Mouse (Mus musculus) liver, embryonic 14.5 days (tissue): ENCODE data around the gene Actb. TPM values are rescaled to one million over a fixed set of nuclear protein-coding genes. Genes with fewer than 3 reads are reported as not detected.

Experiments used
- ATAC-seq: fragments of 200-750 bp; cut with Nextera tagmentation; 2 replicates; pipeline ENCODE4 v1.8.0; 2017; ENCODE audit warnings: moderate number of reproducible peaks, mild to moderate bottlenecking, moderate library complexity; ENCODE audit not compliant: insufficient read depth
- DNase-seq, 3 experiments: peaks; one replicate each; pipeline ENCODE4 v3.0.0-alpha.2; 2012 to 2013; ENCODE audit warnings: low read depth in 3 of 3, low spot score in 3 of 3
- H3K27ac ChIP-seq: fragments of 300-500 bp; sonication (generic); 2 replicates; pipeline ENCODE4 v1.5.1; 2014; ENCODE audit warnings: moderate library complexity, mild to moderate bottlenecking, control low read depth, inconsistent platforms
- H3K27me3 ChIP-seq: fragments of 300-500 bp; sonication (generic); 2 replicates; pipeline ENCODE4 v1.6.1; 2014; ENCODE audit warnings: mild to moderate bottlenecking, low read length, moderate library complexity; ENCODE audit not compliant: control insufficient read depth, insufficient read depth
- H3K36me3 ChIP-seq: fragments of 300-500 bp; sonication (generic); replicated peaks from 2 replicates; pipeline ENCODE4 v1.6.1; 2014; ENCODE audit warnings: low read depth; ENCODE audit not compliant: control insufficient read depth, insufficient read depth
- H3K4me1 ChIP-seq, 2 experiments: fragments of 200-500 bp in 1 of 2; fragments of 300-500 bp in 1 of 2; sonication (generic) in 1 of 2; replicated peaks; 2 replicates each; pipeline ENCODE4 v1.6.1; 2012 to 2014; ENCODE audit warnings: antibody characterized with exemption in 1 of 2, inconsistent platforms in 1 of 2, low read length in 1 of 2; ENCODE audit not compliant: control insufficient read depth in 2 of 2, insufficient read depth in 2 of 2
- H3K4me2 ChIP-seq: fragments of 300-500 bp; sonication (generic); 2 replicates; pipeline ENCODE4 v1.6.1; 2014; ENCODE audit warnings: low read depth, mild to moderate bottlenecking, control low read depth, moderate library complexity
- H3K4me3 ChIP-seq, 2 experiments: fragments of 200-500 bp in 1 of 2; fragments of 300-500 bp in 1 of 2; sonication (generic) in 1 of 2; 2 replicates each; pipeline ENCODE4 v1.5.1; 2012 to 2014; ENCODE audit warnings: low read depth in 2 of 2, low read length in 2 of 2, mild to moderate bottlenecking in 2 of 2, control low read depth in 1 of 2, inconsistent platforms in 1 of 2, moderate library complexity in 1 of 2; ENCODE audit not compliant: insufficient read depth in 1 of 2
- H3K9ac ChIP-seq: fragments of 300-500 bp; sonication (generic); replicated peaks from 2 replicates; pipeline ENCODE4 v1.6.1; 2014; ENCODE audit warnings: mild to moderate bottlenecking, control low read depth, moderate library complexity
- H3K9me3 ChIP-seq: fragments of 300-500 bp; sonication (generic); 2 replicates; pipeline ENCODE4 v1.6.1; 2016; ENCODE audit warnings: low read length, mixed read lengths; ENCODE audit not compliant: control insufficient read depth
- CTCF ChIP-seq: IDR thresholded peaks from 2 replicates; pipeline ENCODE4 v1.5.1; 2016; ENCODE audit warnings: antibody characterized with exemption, low read depth, control low read depth
- EP300 ChIP-seq: IDR thresholded peaks from 2 replicates; pipeline ENCODE4 v1.6.1; 2016; ENCODE audit warnings: antibody characterized with exemption, low read depth
- WGBS: fragments of 180-500 bp; shearing (Covaris S2); extraction: QIAGEN DNeasy Blood & Tissue Kit; methylation state at CpG from one replicate; pipeline ENCODE4 v1.1.7; 2014; ENCODE audit not compliant: insufficient replicate concordance; 5-methylcytosine and 5-hydroxymethylcytosine counted together
- polyA plus RNA-seq, 2 experiments: library from polyadenylated mRNA; depleted of rRNA in 1 of 2; stranded (reverse) in 1 of 2; unstranded in 1 of 2; fragments of >200 nt; fragmentation: Nextera tagmentation in 1 of 2; extraction: Ambion mirVana in 1 of 2; gene quantifications; 2 replicates each; pipeline versions ENCODE4 v1.2.1 to v1.2.3; 2012 to 2014

Gene Actb
- polyA plus RNA-seq, 2 experiments, result 920 to 7,802 TPM

DNA sequence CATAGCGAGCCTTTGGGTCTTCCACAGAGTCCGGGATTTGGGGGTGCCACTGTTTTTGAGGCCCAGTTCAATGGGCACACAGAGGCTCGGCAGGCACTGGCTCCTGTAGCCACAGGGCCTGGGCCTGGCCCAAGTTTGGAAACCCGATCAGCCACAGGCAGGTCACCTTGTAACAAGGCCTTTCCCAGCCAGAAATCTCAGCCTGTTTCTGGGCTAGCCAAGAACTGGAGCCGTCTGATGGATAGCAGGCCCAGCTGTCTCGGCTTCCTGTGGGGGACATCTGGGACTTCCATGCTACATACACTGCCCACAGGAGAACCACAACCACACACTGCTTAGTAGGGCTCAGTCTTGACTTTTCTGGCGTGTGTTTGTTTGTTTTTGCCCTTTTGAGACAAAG lies 10.0 kb upstream of the Actb start:
- H3K27me3 ChIP-seq, result no peaks in the 10 kb centered on the region
- no peak overlapping the region for H3K4me2 ChIP-seq
- no peak overlapping the region for H3K27ac ChIP-seq
- H3K9me3 ChIP-seq, result no peaks in the 10 kb centered on the region
- no peak overlapping the region for H3K4me3 ChIP-seq
- no peak overlapping the region for H3K9ac ChIP-seq
- no peak for TF ChIP-seq EP300
- no peak for TF ChIP-seq CTCF
- no peaks in the 10 kb centered on the region for H3K36me3 ChIP-seq
- DNase-seq, result no peak
- WGBS, result 71% methylated on average over 7 of the region's 7 CpGs
- ATAC-seq, result no peak
- peaks cover 25 to 37% of the 10 kb centered on the region in 2 experiments for H3K4me1 ChIP-seq

DNA sequence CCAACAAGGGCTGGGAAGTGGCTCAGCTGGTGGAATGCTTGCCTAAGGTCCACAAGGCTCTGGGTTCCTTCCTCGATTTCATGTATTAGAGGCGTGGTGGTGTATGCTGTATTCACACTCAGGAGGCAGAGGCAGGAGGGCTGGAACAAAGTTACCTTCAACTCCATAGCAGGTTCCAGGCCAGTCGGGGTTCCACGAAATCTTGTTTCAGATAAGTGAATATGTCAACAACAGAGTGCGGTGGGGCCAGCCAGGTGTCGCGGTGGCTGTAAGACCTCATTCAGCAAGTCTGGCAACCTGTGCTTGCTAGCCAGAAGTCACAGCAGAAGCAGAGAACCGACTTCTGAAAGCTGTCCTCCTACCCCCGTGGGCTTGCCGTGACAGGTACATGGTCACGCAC lies 8.7 kb upstream of the Actb start:
- TF ChIP-seq EP300 (no peak), CTCF (no peak)
- H3K4me2 ChIP-seq, result no peak overlapping the region
- H3K27me3 ChIP-seq, result no peaks in the 10 kb centered on the region
- no peak overlapping the region for H3K27ac ChIP-seq
- DNase-seq (no peak), ATAC-seq (no peak)
- no peaks in the 10 kb centered on the region for H3K9me3 ChIP-seq
- 70% methylated on average over 11 of the region's 11 CpGs for WGBS
- no peak overlapping the region for H3K9ac ChIP-seq
- H3K4me3 ChIP-seq, result no peak overlapping the region
- H3K4me1 ChIP-seq, result peaks cover 16 to 26% of the 10 kb centered on the region in 2 experiments
- H3K36me3 ChIP-seq, result no peaks in the 10 kb centered on the region

DNA sequence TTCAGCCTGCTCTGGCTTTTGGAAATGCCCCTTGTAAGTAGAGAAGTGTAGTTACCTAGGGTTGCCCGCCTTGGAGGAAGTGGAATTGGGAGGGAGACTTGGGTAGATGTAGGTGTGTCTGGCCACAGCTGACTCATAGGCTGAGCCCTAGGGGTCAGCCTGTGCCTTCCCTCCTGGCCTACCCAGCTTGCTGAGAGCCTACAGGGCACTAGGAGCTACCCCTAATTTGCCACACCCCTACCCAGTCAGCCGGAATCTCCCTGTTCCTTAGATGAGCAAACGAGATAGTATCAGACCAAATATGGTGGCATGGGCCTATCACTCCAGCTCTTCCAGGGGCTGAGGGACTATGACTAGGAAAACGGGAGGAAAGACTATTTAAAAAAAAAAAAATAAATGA lies 6.2 kb upstream of the Actb start:
- H3K4me3 ChIP-seq, result no peak overlapping the region
- H3K4me1 ChIP-seq, result peaks cover 31 to 40% of the 10 kb centered on the region in 2 experiments
- H3K9me3 ChIP-seq, result no peaks in the 10 kb centered on the region
- 47% methylated on average over 4 of the region's 4 CpGs for WGBS
- no peaks in the 10 kb centered on the region for H3K27me3 ChIP-seq
- H3K36me3 ChIP-seq, result no peaks in the 10 kb centered on the region
- TF ChIP-seq EP300, result no peak
- no peak for TF ChIP-seq CTCF
- no peak for DNase-seq
- H3K27ac ChIP-seq, result peak overlapping the region; percentile 25
- no peak overlapping the region for H3K4me2 ChIP-seq
- no peak for ATAC-seq
- no peak overlapping the region for H3K9ac ChIP-seq

DNA sequence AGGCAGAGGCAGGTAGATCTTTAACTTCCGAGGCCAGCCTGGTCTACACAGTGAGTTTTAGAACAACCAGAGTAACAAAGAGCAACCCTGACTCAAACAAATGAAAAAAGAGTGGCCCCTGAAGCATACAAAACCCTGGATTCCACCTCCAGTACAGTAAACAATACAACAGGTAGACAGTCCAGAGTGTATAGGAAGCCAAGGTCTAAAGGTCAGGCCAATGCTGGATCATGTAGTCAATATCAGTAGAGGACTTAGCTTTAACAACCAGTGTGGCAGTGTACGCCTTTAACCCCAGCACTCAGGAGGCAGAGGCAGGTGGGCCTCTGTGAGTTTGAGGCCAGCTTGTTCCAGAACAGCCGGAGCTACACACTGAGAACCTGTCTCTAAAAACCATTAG lies 5.8 kb upstream of the Actb start:
- no peak overlapping the region for H3K9ac ChIP-seq
- H3K27me3 ChIP-seq, result no peaks in the 10 kb centered on the region
- WGBS, result 60% methylated on average over 3 of the region's 3 CpGs
- TF ChIP-seq EP300 (no peak), CTCF (no peak)
- H3K36me3 ChIP-seq, result no peaks in the 10 kb centered on the region
- no peak overlapping the region for H3K4me3 ChIP-seq
- no peak for DNase-seq
- H3K4me1 ChIP-seq, result peaks cover 35 to 44% of the 10 kb centered on the region in 2 experiments
- H3K9me3 ChIP-seq, result no peaks in the 10 kb centered on the region
- H3K27ac ChIP-seq, result peak overlapping the region; percentile 25; the same call in 1 of the 2 replicates
- H3K4me2 ChIP-seq, result no peak overlapping the region
- ATAC-seq, result peak; percentile 27; the same call in 1 of the 2 replicates

DNA sequence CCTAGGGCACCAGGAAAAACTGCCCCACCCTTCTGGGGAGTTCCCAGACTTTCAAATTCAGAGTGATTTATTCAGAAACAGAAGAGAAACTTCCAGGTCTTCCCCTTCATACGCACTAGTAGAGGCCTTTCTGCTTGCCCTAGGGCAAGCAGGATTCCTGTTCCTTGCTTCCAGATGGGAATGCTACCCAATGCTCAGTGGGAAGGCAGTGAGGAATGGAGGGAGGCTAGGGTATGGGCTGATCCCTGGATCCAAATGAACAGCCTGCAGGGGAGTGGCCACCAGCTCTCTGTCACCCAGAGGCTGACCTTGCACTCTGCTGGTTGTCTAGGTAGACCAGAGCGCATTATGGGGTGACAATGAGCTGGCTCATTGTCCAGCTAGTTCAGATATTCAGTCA lies 5.1 kb upstream of the Actb start:
- Histone ChIP-seq H3K9me3 (no peaks in the 10 kb centered on the region), H3K36me3 (no peaks in the 10 kb centered on the region), H3K27ac (no peak overlapping the region), H3K27me3 (no peaks in the 10 kb centered on the region), H3K4me2 (no peak overlapping the region), H3K9ac (no peak overlapping the region), H3K4me3 (no peak overlapping the region), H3K4me1 (peaks cover 40 to 49% of the 10 kb centered on the region in 2 experiments)
- WGBS, result 79% methylated on average over 2 of the region's 2 CpGs
- TF ChIP-seq EP300 (no peak), CTCF (no peak)
- DNase-seq, result no peak
- no peak for ATAC-seq
